Mouse (Mus musculus) E14TG2a.4 (cell line): ENCODE data around the gene Tgfbr3.

Experiments used
- CTCF ChIP-seq: conservative IDR thresholded peaks from 2 replicates; pipeline ENCODE4 v1.5.1; 2014; ENCODE audit warnings: low read length
- NANOG ChIP-seq: IDR thresholded peaks from 2 replicates; pipeline ENCODE4 v1.6.1; 2014; ENCODE audit warnings: borderline replicate concordance, low read length, mixed read lengths
- POU5F1 ChIP-seq: IDR thresholded peaks from 2 replicates; pipeline ENCODE4 v1.6.1; 2014; ENCODE audit warnings: low read length, borderline replicate concordance

DNA sequence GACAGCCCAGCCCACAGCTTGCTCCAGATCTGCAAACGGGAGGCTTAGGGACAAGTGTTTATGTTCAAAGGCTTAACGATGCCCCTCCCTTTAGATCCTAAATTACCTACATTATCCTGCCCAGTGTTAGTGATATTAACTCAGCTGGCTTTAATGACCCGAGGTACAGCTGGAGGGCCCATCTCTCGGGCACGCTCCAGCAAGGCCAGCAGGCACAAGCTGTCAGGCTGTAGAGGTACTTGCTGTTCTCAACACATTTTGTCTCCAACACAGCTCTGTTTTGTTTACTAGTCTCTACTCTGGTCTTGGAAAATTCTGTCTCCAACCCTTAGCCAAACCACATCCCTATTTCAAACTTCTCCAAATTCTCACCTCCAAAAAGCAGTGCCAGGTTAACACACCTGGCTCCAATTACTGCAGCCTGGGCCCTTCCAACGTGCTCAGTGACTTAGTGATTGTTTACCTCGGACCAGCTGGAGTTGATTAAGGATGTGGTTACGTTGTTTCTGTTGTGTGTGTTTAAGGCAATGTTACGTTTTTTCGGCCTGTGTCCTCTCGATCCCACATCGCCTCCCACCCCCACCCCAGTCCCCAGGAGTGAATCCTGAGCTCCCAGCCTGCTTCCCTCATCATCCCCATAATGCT lies 93.6 kb downstream of the Tgfbr3 start:
- TF ChIP-seq CTCF (no peak), NANOG (no peak), POU5F1 (no peak)
